Mouse (Mus musculus) midbrain, embryonic 11.5 days (tissue): ENCODE data around the gene Nhlrc4. TPM values are rescaled to one million over a fixed set of nuclear protein-coding genes. Genes with fewer than 3 reads are reported as not detected.

Source experiments
- ATAC-seq: fragments of 200-750 bp; cut with Nextera tagmentation; 2 replicates; pipeline ENCODE4 v1.8.0; 2017; ENCODE audit warnings: moderate TSS enrichment, moderate library complexity; ENCODE audit not compliant: low FRiP score
- DNase-seq: peaks from one replicate; pipeline ENCODE4 v3.0.0; 2015; ENCODE audit warnings: low spot score; ENCODE audit errors: missing footprints
- H3K27ac ChIP-seq: fragments of 300-500 bp; sonication (generic); 2 replicates; pipeline ENCODE4 v1.5.1; 2014; ENCODE audit warnings: low read depth, low read length
- H3K27me3 ChIP-seq: fragments of 300-500 bp; sonication (generic); 2 replicates; pipeline ENCODE4 v1.6.1; 2014; ENCODE audit warnings: mild to moderate bottlenecking, low read length, moderate library complexity, mixed read lengths; ENCODE audit not compliant: control insufficient read depth, insufficient read depth
- H3K36me3 ChIP-seq: fragments of 300-500 bp; sonication (generic); 2 replicates; pipeline ENCODE4 v1.6.1; 2014; ENCODE audit warnings: mild to moderate bottlenecking, low read length, moderate library complexity, mixed read lengths; ENCODE audit not compliant: control insufficient read depth, insufficient read depth
- H3K4me1 ChIP-seq: fragments of 300-500 bp; sonication (generic); 2 replicates; pipeline ENCODE4 v1.6.1; 2014; ENCODE audit warnings: low read length; ENCODE audit not compliant: control insufficient read depth, insufficient read depth
- H3K4me2 ChIP-seq: fragments of 300-500 bp; sonication (generic); 2 replicates; pipeline ENCODE4 v1.6.1; 2014; ENCODE audit warnings: mild to moderate bottlenecking, moderate library complexity
- H3K4me3 ChIP-seq: fragments of 300-500 bp; sonication (generic); 2 replicates; pipeline ENCODE4 v1.5.1; 2014; ENCODE audit warnings: low read depth, low read length
- H3K9ac ChIP-seq: fragments of 300-500 bp; sonication (generic); 2 replicates; pipeline ENCODE4 v1.6.1; 2014; ENCODE audit warnings: low read length
- H3K9me3 ChIP-seq: fragments of 300-500 bp; sonication (generic); 2 replicates; pipeline ENCODE4 v1.6.1; 2016; ENCODE audit warnings: low read length; ENCODE audit not compliant: control insufficient read depth
- WGBS: fragments of 180-500 bp; shearing (Covaris S2); extraction: QIAGEN DNeasy Blood & Tissue Kit; methylation state at CpG from one replicate; pipeline ENCODE4 v1.1.7; 2014; 5-methylcytosine and 5-hydroxymethylcytosine counted together
- polyA plus RNA-seq: library from polyadenylated mRNA; unstranded; fragments of >200 nt; fragmentation: Nextera tagmentation; extraction: Ambion mirVana; gene quantifications from 2 replicates; pipeline ENCODE4 v1.2.1, GENCODE M21; 2014

Gene Nhlrc4
- polyA plus RNA-seq, 1 experiment from 2014 or later, result 0.37 TPM

DNA sequence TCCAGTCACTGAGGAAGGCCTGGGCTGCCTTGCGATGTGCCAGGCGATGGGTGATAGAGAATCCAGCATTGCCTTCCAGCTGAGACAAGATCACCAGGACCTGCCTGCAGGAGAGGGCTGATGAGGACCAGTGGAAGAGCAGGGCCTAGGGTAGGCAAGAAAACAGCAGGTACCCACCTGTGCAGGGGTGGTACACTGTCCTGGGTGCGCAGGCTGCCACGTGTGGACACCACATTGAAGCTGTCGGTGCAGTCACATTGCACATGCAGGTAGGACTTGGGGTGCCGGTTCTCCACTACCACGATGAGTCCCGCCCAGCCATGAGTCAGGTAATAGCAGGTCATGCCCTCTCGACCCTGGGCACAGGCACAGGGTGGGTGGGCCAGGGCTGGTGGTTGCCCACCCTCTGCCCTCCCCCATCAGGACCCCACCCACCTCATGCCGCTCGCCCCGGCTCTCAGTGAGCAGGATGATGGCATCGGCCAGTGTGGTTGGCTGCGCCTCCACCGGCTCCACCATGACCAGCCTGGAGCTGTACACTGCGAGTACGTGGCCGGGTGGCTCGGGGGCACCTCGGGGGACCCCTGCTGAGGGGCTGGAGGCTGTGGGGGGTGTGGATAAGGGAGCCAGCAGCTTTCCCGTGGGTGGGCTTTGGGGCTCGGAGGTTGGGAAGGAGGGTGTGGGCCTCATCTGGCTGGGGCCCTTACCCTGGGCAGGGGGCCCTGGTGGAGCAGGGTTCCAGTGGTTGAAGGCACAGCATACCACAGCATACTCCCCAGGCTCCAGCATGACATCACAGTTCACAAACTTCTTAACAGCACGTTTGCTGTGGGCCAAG is 15.1 kb upstream of the Nhlrc4 start:
- ATAC-seq (no peak), DNase-seq (peak; percentile 47)
- no peaks in the 10 kb centered on the region for H3K27me3 ChIP-seq
- 91% methylated on average over 23 of the region's 23 CpGs for WGBS
- no peaks in the 10 kb centered on the region; the same call in 1 of the 2 replicates for H3K36me3 ChIP-seq
- H3K9ac ChIP-seq, result no peak overlapping the region
- no peaks in the 10 kb centered on the region for H3K9me3 ChIP-seq
- H3K27ac ChIP-seq, result no peak overlapping the region
- H3K4me3 ChIP-seq, result no peak overlapping the region
- no peaks in the 10 kb centered on the region for H3K4me1 ChIP-seq
- no peak overlapping the region for H3K4me2 ChIP-seq

DNA sequence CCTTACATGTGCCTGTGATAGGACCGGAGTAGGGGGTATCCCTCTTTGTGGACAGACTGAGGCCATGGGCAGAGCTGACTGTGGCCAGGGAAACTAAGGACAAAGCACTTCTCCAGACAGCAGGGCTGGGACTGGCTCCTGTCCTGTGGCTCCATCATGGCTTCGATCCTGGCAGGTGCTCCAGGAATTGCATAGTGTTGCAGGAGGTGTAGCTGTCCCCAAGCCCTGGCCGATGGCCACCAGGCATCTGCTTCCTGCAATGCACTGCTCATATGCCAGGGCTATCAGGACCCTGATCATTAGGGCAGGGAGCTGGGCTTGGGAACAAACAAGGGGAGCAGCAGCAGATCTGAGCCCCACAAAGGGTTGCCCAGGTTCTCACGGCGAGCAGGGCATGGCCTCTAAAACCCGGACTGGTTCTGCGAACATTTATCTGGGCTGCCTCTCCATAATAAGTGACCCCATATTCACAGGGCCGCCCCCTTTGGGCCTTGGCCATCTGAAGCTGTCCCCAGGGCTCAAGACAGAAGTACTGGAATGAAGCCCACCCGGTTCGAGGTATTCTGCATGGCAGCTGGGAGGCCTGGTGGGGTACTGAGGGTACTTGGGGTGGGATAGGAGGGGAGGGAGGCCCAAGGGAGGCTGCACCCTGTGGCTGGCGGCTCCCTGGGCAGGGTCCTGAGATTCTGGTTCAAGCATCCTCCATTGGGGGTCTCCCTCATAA is 14.2 kb upstream of the Nhlrc4 start:
- H3K36me3 ChIP-seq, result no peaks in the 10 kb centered on the region; the same call in 1 of the 2 replicates
- ATAC-seq, result no peak

DNA sequence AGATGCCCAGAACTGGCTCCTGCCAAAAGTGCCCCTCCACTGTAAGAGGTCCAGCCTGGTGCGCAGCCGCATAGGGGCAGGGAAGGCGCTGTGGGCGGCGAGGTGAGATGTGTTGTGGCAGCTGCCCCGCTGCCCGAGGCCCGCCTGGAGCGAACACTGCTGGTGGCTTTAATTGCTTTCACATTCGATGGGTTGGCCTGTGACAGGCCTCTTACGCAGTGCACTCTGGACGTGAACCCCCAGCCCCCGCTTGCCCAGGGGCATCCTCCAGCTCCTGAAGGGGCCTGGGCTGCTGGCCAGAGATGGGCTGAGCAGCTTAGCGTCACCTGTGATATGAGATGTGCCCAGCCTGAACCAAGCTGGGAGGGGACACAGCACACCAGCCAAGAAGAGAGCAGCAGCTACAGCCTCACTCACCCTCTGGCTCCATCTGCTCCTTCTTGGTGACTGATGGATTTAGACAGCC is 12.9 kb upstream of the Nhlrc4 start:
- Histone ChIP-seq H3K9me3 (no peaks in the 10 kb centered on the region), H3K9ac (no peak overlapping the region), H3K4me3 (no peak overlapping the region), H3K36me3 (no peaks in the 10 kb centered on the region; the same call in 1 of the 2 replicates), H3K27me3 (peaks cover 9% of the 10 kb centered on the region), H3K4me1 (no peaks in the 10 kb centered on the region), H3K4me2 (no peak overlapping the region), H3K27ac (no peak overlapping the region)
- DNase-seq, result no peak
- WGBS, result 85% methylated on average over 14 of the region's 14 CpGs
- ATAC-seq, result no peak

More for the DNA sequence above, 14.2 kb upstream of the Nhlrc4 start:
- H3K9ac ChIP-seq, result no peak overlapping the region
- H3K27ac ChIP-seq, result no peak overlapping the region
- no peaks in the 10 kb centered on the region for H3K4me1 ChIP-seq
- no peak overlapping the region for H3K4me3 ChIP-seq
- no peaks in the 10 kb centered on the region for H3K9me3 ChIP-seq
- H3K4me2 ChIP-seq, result no peak overlapping the region
- 96% methylated on average over 11 of the region's 11 CpGs for WGBS
- H3K27me3 ChIP-seq, result no peaks in the 10 kb centered on the region
- DNase-seq, result peak; percentile 41

DNA sequence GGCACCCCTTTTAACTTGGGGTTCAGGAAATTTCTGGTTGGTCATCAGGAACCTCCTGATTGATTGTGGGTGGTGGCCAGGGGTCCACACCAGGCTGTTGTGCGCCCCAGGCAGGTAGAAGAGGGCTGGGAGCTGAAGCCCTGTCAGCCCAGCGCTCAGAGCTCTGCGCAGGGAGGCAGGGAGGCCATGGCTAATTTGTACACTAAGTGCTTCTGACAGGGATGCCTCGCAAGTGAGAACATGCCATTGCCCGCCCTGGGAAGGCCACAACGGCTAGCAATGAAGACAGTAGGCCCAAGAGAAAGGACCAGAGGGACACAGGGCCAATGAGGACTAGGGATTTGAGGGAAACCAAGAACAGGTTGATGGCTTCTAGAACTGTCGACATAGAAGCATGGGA is 11.9 kb upstream of the Nhlrc4 start:
- 80% methylated on average over 7 of the region's 7 CpGs for WGBS
- H3K27ac ChIP-seq, result no peak overlapping the region

DNA sequence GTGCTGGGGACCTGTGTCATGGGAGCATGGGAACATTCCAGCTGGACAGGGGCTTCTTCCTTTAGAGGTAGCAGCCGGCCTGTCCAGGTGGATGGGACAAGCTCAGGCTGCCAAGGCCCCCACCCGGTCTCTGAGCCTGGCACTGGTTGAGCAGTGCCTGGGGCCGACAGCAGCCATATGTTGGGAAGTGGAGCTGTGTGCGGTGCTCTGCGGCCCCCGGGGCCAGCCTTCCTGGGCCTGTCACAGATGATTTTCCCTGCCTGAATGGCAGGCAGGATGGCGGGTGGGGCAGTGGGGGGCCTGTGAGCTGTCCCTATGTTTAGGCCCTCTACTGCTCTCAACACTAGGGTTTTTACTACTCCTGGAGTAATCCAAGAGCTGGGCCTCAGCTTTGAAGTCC is 11.4 kb upstream of the Nhlrc4 start:
- Histone ChIP-seq H3K4me1 (peaks cover 5% of the 10 kb centered on the region; the same call in 1 of the 2 replicates), H3K4me3 (no peak overlapping the region), H3K27ac (no peak overlapping the region), H3K36me3 (no peaks in the 10 kb centered on the region; the same call in 1 of the 2 replicates), H3K9me3 (no peaks in the 10 kb centered on the region), H3K4me2 (no peak overlapping the region), H3K27me3 (peaks cover 24% of the 10 kb centered on the region), H3K9ac (no peak overlapping the region)
- WGBS, result 82% methylated on average over 7 of the region's 7 CpGs
- ATAC-seq (no peak), DNase-seq (no peak)

More for the DNA sequence above, 11.9 kb upstream of the Nhlrc4 start:
- H3K27me3 ChIP-seq, result peaks cover 19% of the 10 kb centered on the region
- H3K9me3 ChIP-seq, result no peaks in the 10 kb centered on the region
- H3K36me3 ChIP-seq, result no peaks in the 10 kb centered on the region; the same call in 1 of the 2 replicates
- H3K4me2 ChIP-seq, result no peak overlapping the region
- DNase-seq (no peak), ATAC-seq (no peak)
- H3K4me1 ChIP-seq, result peaks cover 3% of the 10 kb centered on the region; the same call in 1 of the 2 replicates
- no peak overlapping the region for H3K9ac ChIP-seq
- no peak overlapping the region for H3K4me3 ChIP-seq

DNA sequence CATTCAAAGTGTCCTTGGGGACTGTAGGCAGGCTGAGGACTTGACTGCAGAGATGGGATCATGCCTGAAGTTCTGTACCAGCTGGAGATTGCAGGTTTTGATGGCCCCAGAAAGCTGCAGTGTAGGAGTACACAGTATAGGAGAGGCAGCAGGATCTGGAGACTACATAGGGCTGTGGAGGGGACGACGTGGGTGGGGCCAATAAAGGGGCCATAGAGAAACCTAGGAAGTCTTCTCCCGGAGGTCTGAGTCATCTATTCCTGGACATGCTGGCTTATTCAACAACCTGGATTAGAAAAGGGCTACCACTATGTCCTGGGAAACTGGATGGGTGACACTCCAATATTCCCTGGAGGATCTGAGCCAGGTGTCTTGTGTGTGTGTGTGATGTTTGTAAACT is 11.0 kb upstream of the Nhlrc4 start:
- H3K4me3 ChIP-seq, result no peak overlapping the region
- DNase-seq (peak; percentile 72), ATAC-seq (no peak)
- no peak overlapping the region for H3K9ac ChIP-seq
- H3K36me3 ChIP-seq, result no peaks in the 10 kb centered on the region; the same call in 1 of the 2 replicates
- H3K27ac ChIP-seq, result no peak overlapping the region
- whole genome bisulfite sequencing, result 73% methylated on average over 3 of the region's 3 CpGs
- H3K4me2 ChIP-seq, result no peak overlapping the region
- no peaks in the 10 kb centered on the region for H3K9me3 ChIP-seq
- peaks cover 5% of the 10 kb centered on the region; the same call in 1 of the 2 replicates for H3K4me1 ChIP-seq
- H3K27me3 ChIP-seq, result peaks cover 28% of the 10 kb centered on the region

DNA sequence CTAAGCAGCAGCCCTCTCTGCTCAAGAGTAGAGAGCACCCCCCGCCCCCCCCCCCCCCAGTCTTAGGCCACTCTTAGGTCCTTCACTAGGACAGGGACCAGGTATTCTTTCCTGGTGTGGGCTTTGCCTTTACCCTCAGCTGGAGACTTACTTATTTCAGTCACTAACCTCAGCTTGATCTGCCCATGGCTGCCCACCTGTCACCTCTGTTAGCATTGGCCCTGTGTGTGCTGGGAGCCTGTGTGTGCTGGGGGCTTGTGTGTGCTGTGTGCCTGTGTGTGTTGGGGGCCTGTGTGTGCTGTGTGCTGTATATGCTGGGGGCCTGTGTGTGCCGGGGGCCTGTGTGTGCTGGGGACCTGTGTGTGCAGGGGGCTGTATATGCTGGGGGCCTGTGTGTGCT is 9.9 kb upstream of the Nhlrc4 start:
- ATAC-seq (no peak), DNase-seq (peak; percentile 66)
- Histone ChIP-seq H3K4me3 (no peak overlapping the region), H3K9ac (no peak overlapping the region), H3K9me3 (no peaks in the 10 kb centered on the region), H3K27ac (no peak overlapping the region), H3K4me1 (peaks cover 5% of the 10 kb centered on the region; the same call in 1 of the 2 replicates), H3K27me3 (peaks cover 37% of the 10 kb centered on the region), H3K36me3 (no peaks in the 10 kb centered on the region), H3K4me2 (no peak overlapping the region)
- 74% methylated on average over 2 of the region's 2 CpGs for WGBS

DNA sequence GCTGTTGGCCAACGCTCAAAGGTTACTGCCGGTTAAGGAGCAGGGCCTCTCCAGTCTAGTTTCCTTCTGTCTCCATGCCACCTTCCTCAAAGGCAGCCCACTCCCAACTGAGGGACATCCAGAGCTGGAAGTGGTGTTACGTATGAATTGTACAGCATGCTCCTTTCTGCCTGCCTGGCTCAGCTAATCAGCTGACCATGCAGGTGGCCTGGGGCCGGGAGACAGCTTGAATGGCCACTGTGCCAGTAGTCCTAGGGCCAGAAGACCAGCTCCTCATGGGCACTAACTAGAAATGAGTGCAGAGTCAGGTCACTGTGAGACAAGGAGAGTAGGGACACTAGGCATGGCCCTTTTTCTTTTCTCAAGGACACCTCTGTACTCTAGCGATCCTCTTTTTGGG is 8.4 kb upstream of the Nhlrc4 start:
- H3K4me2 ChIP-seq, result no peak overlapping the region
- no peak overlapping the region for H3K4me3 ChIP-seq
- peaks cover 37% of the 10 kb centered on the region for H3K27me3 ChIP-seq
- no peak overlapping the region for H3K27ac ChIP-seq
- ATAC-seq, result no peak
- no peak for DNase-seq
- WGBS, result 81% methylated on average over 5 of the region's 5 CpGs
- H3K9me3 ChIP-seq, result no peaks in the 10 kb centered on the region
- peaks cover 5% of the 10 kb centered on the region; the same call in 1 of the 2 replicates for H3K4me1 ChIP-seq
- no peaks in the 10 kb centered on the region for H3K36me3 ChIP-seq
- no peak overlapping the region for H3K9ac ChIP-seq
